Mouse (Mus musculus) ovary, postnatal 36 days (tissue): ENCODE measurements around the gene Nrg4.
"Not testable (repeated sequence)": the region's sequence is repeated elsewhere in the genome, so short reads cannot be mapped to it uniquely, and the experiment has no call there.

Source experiments
- DNase-seq: peaks from one replicate; pipeline ENCODE4 v3.0.0; 2022; ENCODE audit warnings: low spot score, mixed read lengths

Nrg4 gene

DNA sequence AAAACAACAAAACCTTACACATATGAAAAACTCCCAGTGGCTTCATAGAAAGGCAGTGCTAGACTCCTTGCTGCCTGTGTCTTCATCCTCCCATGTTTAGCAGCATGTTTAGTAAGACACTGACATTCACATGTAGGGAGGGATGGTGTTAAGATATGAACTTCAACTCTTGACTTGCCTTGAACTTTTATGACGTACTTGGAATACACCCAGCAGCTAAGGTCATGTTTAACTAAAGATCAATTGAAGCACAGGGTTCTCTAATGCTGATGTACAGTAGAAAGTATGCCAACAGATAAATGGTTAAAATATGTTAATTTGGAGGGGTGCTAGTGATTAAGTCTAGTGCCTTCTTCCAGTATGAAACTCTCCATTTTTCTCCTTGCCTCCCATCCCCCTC lies 4.0 kb downstream of the Nrg4 start:
- no peak for DNase-seq

- no peak for DNase-seq
Observed at GRCm38 (mm10) chr9:55313619-55314261, 12.9 kb downstream of the Nrg4 start.

- peak; percentile 34 for DNase-seq
Observed at GRCm38 (mm10) chr9:55311560-55311959, 15.1 kb downstream of the Nrg4 start.

DNA sequence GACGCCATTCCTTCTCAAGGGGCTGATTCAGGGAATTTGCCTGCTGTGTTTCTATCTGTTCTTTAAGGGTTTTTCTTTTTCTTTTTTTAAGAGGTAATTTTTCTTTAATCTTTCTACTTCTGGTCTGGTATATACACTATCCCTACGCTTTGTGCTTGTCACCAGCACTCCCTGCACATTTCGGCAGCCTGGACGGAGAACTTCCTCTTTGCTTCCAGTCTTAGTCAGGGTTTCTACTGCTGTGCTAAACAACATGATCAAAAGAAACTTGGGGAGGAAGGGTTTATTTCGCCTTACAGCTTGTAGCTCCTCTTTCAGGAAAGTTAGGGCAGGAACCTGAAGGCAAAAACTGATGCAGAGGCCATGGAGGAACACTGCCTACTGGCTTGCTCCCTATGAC lies 18.2 kb downstream of the Nrg4 start:
- DNase-seq = no peak

GRCm38 (mm10) chr9:55307557-55307956 lies 19.1 kb downstream of the Nrg4 start:
- DNase-seq = no peak

- no peak for DNase-seq
Observed at GRCm38 (mm10) chr9:55307066-55307465, 19.6 kb downstream of the Nrg4 start.

- DNase-seq = no peak
Observed at GRCm38 (mm10) chr9:55296221-55296620, 30.4 kb downstream of the Nrg4 start.

GRCm38 (mm10) chr9:55291966-55292365 lies 34.7 kb downstream of the Nrg4 start:
- no peak for DNase-seq

DNA sequence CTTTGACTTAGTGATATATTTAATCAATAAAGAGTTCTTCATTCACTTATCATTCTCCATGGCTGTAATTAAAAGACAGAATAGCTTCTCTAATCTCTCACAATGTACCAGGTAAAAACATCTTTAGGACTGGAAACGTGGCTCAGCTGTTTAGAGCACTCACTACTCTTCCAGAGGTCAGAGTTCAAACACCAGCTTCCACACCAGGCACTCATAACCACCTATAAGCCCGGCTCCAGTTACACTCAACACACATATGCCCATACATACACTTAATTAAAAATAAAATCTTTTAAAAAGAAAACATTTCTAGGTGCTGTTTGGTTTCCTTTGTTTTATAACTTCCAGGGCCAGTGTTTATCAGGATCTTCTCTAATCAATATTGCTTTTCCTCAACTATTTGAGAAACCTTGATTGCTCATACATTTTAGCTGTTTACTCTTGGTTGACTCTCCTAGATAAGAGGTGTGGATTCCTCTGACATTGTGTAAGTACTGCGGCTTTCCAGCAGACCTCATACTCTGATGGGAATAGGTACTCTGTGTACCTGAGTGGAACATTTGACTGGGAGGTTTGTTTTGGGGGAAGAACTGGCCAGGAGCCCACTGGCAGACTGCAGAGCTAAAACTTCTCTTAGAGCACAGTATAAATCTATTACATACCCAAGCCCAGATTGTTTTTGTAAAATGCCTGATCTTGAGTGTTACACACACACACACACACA lies 37.0 kb downstream of the Nrg4 start:
- no peak for DNase-seq

DNA sequence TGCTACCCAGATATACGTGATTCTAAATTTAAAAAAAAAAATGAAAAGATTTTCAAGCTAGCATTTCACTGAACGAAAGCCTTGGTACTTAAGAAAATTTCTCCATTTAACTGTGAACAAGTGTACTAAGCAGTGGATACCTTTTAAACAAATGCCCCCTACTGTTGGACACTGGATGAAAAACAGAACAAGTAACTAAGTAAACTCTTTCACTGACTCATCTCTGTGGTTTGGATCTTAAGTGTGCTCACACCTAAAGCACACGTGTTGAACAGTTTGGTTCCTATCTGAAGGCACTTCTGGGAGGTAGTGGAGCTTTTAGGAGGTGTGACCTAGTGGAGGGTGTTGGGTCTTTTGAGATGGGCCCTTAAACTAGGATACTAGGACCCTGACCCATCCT lies 41.4 kb downstream of the Nrg4 start:
- no peak for DNase-seq

- DNase-seq = peak; percentile 46
Observed at GRCm38 (mm10) chr9:55283516-55283915, 43.1 kb downstream of the Nrg4 start.

DNA sequence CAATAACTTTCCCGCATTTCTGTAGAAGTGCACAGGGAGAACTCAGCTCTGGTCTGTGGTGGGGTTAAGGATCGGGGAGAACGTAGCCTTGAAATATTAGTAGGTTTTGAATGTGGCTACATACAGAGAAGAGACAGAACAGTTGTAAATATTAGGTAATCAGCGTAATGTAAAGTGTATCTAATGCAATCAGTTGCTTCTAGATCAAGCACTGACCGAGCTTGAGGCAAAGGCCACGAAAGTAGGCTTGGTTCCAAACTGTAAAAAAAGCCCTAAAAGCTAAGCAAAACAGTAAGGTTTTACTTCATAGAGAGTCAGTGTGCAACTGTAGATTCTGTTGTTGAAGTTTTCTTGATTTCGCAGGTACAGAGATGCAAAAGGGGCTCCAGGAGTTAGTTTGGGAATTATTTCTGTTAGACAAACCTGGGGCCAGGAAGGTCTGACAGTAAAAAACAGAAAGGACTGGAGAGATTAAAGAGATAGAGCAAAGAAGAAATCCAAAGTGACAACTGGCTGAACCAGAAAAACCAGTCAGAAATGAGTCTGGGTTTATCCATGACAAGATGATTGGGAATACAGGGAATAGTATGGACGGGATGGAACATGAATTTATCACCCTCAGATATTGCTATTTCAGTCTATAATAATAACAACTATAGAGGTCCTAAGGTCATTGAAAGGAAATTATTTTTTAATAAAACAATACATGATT lies 47.4 kb downstream of the Nrg4 start:
- DNase-seq = no peak

DNA sequence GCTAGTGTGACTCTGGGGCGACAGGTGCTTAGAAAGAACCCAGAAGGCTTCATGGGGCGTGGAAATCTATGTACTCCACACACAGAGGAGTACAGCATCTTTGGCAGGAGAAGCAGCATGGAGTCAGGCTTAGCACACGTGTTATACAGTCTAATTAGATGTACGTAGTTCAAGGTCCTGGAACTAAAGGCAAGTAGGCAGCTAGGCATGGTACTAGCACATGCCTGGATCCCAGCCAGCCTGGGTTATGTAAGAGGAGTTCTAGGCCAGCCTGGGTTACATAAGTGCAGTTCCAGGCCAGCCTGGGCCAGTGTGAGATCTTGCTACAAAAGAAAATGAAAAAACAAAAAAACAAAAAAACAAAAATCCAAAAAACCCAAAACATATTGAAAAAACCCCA lies 49.1 kb downstream of the Nrg4 start:
- DNase-seq = peak; percentile 19

- DNase-seq = no peak
Observed at GRCm38 (mm10) chr9:55273906-55274305, 52.7 kb downstream of the Nrg4 start.

DNA sequence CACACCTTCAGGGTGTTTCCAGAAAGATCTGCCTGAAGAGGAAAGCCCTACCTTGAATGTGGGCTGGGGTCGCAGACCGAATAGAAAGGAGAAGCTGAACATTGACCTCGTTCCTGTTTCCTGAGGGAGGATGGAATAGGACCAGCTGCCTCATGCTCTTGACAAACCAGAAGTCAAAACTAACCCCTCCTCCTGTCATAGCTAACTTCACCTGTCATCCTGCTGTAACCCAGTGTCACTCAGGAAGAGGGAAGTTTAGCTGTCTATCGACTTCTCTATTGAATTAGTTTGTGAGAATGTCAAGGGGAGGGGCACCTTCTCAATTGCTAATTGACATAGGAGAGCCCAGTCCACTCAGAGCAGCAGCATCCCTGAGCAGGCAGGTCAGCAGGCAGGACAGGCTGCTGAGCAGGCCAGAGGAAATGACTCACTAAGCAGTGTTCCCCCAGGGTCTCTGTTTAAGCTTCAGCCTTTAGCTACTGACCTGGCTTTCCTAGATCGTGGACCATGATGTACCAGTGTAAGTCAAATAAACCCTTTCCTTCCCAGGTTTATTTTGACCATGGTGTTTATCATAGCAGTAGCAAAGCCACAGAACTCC lies 54.6 kb downstream of the Nrg4 start:
- no peak for DNase-seq

DNA sequence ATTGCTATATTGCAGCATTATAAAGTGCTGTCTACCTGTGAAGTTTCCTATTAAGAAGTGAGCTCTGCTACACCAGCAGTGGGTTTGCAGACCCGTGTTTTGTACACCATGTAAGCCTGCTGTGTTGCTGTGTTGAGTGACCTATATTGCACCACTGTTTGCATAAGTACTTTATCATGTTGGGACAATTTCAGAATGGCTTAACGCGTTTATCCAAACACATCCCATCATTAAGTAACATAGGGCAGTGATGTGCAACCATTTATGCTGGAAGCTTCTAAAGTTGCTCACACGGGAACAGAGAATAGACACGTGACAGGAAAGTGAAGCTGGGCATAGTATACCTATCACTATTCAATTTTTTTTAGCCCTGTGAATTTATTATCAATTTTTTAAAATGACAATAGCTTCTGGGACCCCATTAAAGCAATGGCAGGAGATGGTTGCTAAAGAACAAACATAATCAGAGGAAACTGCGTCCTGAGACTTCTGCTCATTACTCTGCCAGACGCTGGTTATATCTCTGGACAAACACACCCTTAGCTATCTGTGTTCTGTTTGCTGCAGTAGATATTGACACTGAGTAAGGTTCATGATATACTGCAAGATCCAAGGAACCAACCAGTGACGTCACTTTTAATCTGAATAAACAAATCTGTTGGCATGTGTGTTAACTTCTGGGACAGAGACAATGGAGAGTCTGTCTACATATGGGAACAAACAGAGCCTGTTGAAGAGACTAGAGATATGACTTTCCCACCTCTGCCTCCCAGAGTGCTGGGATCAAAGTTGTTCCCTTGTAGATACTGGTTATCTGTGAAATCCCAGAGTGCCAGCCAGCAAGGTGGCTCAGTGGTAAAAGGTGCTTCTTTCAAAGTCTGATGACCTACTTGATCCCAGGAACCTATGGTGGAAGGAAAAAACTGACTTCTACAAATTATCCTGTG lies 62.0 kb downstream of the Nrg4 start:
- no peak for DNase-seq

DNA sequence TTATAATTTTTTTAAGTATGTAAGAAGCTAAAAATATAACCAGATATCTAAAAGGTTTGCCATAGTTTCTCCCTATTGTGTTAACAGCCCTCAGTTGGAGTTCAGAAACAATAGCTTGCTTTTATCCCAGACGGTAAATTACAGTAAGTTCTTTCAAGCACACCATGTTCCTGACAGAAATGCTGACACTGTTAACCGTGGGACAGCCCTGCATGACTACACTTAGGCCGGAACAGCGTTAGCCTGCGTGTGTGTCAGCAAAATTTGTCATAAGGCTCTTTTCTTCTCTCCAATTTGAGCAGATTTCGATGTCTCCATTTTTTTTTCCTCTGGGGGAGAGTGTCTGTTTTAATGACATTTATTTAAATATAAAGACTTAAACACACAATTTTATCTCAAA lies 66.9 kb downstream of the Nrg4 start:
- DNase-seq = no peak

GRCm38 (mm10) chr9:55257105-55257504 lies 69.5 kb downstream of the Nrg4 start:
- no peak for DNase-seq

DNA sequence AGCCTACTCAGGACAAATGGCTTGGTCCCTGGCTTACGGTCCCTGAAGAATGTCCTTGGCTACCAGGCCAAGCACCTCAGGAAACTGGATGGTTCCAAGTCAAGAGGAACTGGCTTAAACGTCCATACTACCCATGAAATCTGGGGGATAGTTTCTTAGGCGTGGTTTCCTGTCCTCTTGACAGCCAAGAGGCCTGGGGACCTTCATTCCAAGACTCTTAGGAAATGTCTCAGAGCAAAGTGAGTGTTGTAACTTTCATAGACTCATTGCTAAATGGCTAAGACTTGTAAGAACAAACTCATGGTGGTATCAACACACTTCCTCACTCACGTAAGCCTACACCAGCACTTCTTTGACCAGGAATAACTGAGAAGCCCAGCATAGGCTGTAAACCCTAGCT lies 71.0 kb downstream of the Nrg4 start:
- DNase-seq = no peak

DNA sequence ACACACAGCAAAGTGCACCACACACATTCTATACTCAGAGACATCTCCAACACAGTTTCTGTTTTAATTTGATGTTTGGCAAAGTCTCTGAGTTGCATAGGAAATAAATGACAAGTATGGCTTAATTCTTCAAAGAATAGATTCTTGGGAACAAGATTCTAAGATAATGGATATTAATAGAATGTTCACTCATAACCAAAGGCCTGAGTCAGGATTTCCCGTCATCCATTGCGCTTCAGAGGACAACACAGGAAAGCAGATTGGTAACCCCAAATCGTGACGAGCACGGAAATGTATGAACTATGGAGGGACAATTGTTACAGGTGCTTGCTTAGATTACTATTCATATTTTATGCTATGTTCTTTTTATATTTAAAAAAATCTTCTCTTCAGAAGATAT lies 71.6 kb downstream of the Nrg4 start:
- DNase-seq = no peak

DNA sequence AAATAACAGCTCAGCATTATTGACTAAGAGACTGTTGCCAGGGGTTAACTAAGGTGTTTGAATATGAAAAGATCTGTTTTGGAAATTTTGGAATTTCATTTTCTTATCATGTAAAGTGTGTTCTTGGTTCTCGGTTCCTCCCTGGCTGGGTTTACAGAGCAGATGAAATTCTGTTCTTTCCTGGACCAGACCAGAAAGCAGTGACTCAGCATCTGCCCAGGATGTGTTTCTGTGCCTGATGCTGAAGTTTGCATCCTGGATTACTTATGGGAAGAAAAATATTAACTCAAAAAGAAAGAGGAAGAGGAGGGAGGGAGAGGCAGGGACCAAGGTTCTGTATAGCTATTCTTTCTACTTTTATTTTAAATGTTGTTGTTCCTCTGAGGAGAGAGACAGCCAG lies 72.8 kb downstream of the Nrg4 start:
- DNase-seq = no peak

DNA sequence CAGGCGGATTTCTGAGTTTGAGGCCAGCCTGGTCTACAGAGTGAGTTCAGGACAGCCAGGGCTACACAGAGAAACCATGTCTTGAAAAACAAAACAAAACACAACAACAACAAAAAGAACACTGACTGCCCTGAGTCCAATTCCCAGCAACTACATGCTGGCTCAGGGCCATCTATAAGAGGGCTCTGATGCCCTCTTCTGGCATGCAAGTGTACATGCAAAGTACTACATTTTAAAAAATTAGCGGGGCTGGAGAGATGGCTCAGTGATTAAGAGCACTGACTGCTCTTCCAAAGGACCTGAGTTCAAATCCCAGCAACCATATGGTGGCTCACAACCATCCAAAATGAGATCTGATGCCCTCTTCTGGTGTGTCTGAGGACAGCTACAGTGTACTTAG lies 74.5 kb downstream of the Nrg4 start:
- not testable (repeated sequence) for DNase-seq
